Mouse (Mus musculus): ENCODE results near the gene Acer3. TPM values are rescaled to one million over a fixed set of nuclear protein-coding genes. Genes with fewer than 3 reads are reported as not detected.

The Acer3 gene
- polyA plus RNA-seq, 1 experiment = 11.3 TPM

DNA sequence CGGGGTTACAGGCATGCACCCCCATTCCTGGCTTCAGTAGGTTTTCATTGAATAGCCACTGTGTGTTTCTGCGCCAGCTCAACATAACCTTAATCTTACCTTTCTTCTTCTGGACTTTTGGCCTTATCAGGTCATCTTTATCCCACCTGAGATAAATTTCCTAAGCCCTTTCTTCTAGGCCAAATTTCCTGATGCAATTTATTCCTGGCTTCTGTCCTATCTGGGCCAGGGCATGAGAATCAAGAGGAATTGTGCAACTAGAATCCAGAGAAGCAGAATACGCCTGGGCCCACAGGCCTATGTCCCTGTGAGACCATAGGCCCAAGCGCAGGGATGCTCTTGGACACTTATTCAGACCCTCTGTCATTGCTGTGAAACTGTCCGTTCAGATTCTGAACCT is 12.5 kb upstream of the Acer3 start:
- TF ChIP-seq CTCF (IDR thresholded peaks at IDR 0.05; ENCODE audit: control insufficient read depth, insufficient read depth, insufficient replicate concordance, low read depth, low read length) (no peak), POLR2A (IDR thresholded peaks at IDR 0.05; ENCODE audit: control insufficient read depth, low read depth, low read length) (no peak)
- Histone ChIP-seq H3K4me1 (ENCODE audit: control insufficient read depth, insufficient read depth, low read length) (no peaks in the 10 kb centered on the region), H3K27ac (ENCODE audit: control insufficient read depth, insufficient read depth, low read depth, low read length) (no peak overlapping the region), H3K36me3 (ENCODE audit: control insufficient read depth, insufficient read depth, low read length) (no peaks in the 10 kb centered on the region), H3K4me3 (ENCODE audit: control insufficient read depth, low read depth, low read length) (no peak overlapping the region), H3K27me3 (ENCODE audit: control insufficient read depth, insufficient read depth, low read length) (no peaks in the 10 kb centered on the region)

DNA sequence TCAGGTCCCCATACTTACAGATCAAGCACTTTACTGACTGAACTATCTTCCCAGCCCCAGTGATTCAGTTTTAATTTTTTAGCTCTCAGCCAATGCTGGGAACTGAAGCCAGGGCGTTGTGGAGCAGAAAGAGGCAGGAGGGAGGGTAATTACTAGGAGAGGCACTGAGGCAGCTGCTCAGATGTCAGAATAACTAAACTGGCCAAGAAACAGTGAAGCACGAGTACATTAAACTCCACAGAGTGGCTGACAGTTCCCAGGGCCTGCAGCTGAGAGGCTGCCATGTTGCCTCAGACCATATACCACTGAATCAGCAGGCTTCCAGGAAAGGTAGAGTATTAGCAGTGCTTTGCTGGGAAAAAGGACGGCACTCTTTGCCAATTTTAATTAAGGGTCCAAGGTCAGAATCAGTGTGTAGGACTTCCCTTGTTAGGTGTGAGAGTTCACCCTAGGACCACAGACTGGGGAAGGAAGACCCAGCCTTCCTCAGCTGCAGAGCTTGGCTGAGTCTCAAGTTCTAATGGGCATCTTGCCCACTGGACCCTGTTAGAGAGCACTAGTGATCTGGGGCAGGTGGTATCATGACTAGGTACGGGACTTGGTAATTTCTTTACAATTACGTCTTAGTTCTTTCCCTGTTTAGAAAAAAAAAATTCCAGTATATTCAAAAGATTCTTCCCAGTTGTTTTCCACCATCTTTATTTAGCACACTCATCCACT is 11.8 kb upstream of the Acer3 start:
- Histone ChIP-seq H3K4me3 (ENCODE audit: control insufficient read depth, low read depth, low read length) (no peak overlapping the region), H3K4me1 (ENCODE audit: control insufficient read depth, insufficient read depth, low read length) (no peaks in the 10 kb centered on the region), H3K27me3 (ENCODE audit: control insufficient read depth, insufficient read depth, low read length) (no peaks in the 10 kb centered on the region), H3K36me3 (ENCODE audit: control insufficient read depth, insufficient read depth, low read length) (no peaks in the 10 kb centered on the region), H3K27ac (ENCODE audit: control insufficient read depth, insufficient read depth, low read depth, low read length) (no peak overlapping the region)
- TF ChIP-seq POLR2A (IDR thresholded peaks at IDR 0.05; ENCODE audit: control insufficient read depth, low read depth, low read length) (no peak), CTCF (IDR thresholded peaks at IDR 0.05; ENCODE audit: control insufficient read depth, insufficient read depth, insufficient replicate concordance, low read depth, low read length) (no peak)

DNA sequence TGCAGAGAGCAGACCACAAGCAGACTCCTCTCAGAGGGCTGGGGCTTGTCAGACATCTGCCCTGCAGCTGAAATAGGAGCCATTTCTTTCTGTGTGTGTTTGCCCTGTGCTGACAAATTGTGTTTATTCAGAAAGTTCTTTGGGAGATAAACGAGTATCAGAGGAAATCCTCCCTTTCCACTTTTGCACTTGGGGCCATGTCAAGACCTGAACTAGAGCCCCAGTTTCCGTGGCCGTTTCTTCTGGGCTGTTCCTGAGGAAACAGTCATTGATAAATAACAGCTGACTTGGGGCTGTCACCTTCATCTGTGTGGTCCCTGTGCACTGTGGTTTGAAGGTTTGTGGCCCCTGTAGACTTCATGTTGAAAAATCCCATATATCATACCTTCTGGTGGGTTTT is 10.9 kb upstream of the Acer3 start:
- H3K27ac ChIP-seq (ENCODE audit: control insufficient read depth, insufficient read depth, low read depth, low read length) = no peak overlapping the region
- H3K36me3 ChIP-seq (ENCODE audit: control insufficient read depth, insufficient read depth, low read length) = no peaks in the 10 kb centered on the region
- no peaks in the 10 kb centered on the region for H3K4me1 ChIP-seq (ENCODE audit: control insufficient read depth, insufficient read depth, low read length)
- no peak overlapping the region for H3K4me3 ChIP-seq (ENCODE audit: control insufficient read depth, low read depth, low read length)
- TF ChIP-seq CTCF (IDR thresholded peaks at IDR 0.05; ENCODE audit: control insufficient read depth, insufficient read depth, insufficient replicate concordance, low read depth, low read length) (no peak), POLR2A (IDR thresholded peaks at IDR 0.05; ENCODE audit: control insufficient read depth, low read depth, low read length) (no peak)
- H3K27me3 ChIP-seq (ENCODE audit: control insufficient read depth, insufficient read depth, low read length) = no peaks in the 10 kb centered on the region

DNA sequence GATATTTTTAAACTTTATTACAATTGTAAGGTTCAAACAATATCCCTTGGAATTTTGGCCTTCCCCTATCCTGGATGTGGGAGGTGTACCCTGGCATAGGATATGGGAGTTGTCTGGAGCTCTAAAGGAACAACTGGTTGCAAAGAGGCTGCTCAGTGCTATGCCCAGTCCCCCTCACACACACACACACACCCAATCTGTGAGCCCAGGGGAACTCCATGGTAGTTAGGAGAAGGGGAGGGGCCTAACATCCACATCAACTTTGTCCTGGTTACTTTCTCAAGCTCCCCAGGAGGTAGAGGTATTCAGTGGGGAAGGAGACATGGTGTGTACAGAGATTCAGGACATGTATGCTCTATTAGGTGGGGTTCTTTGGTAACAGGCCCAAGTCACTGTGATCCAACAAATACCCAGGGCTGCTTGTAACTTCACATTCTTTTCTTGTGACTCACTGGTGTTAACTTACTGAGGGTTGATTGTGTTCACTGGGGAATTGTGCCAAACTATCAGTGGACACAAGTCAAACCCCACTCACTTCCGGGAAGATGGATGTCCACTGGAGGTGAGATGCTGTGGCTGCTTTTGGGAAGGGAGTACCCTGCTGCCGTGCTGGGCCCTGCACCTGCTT is 9.5 kb upstream of the Acer3 start:
- no peak for TF ChIP-seq CTCF (IDR thresholded peaks at IDR 0.05; ENCODE audit: control insufficient read depth, insufficient read depth, insufficient replicate concordance, low read depth, low read length)
- Histone ChIP-seq H3K4me1 (ENCODE audit: control insufficient read depth, insufficient read depth, low read length) (no peaks in the 10 kb centered on the region), H3K36me3 (ENCODE audit: control insufficient read depth, insufficient read depth, low read length) (no peaks in the 10 kb centered on the region), H3K27me3 (ENCODE audit: control insufficient read depth, insufficient read depth, low read length) (no peaks in the 10 kb centered on the region), H3K27ac (ENCODE audit: control insufficient read depth, insufficient read depth, low read depth, low read length) (no peak overlapping the region), H3K4me3 (ENCODE audit: control insufficient read depth, low read depth, low read length) (no peak overlapping the region)

DNA sequence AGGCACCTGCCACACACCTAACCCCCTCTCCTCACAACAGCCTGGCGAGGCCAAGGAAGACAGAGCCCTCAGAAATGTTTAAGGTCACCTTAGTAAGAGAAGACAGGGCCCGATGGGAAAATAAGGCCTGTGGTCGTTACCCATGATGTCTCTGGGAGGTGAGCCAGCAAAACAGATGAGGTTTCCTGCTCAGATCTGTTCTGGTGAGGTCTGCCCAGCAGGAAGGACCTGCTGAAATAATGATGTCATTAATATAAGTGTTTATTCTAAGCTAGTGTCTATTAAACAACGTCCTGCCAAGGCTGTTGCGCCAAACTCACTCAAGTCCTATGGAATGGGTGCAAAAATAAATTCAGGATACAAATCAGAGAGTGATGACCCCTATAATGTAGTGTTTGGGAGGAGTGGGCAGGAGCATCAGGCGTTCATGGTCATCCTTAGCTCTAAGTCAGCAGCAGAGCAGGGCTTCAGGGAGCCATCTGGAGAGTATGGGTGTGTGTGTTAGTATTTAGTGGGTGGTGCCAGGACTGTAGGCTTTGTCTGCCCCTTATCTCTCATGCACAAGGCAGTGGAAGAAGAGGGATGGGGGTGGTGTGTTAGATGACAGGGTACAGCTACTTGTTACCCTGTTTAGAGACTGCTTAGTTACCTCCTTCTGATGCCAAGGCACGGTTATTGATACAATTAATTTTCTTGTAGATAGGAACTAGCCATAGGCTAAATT is 8.8 kb upstream of the Acer3 start:
- Histone ChIP-seq H3K27me3 (ENCODE audit: control insufficient read depth, insufficient read depth, low read length) (no peaks in the 10 kb centered on the region), H3K27ac (ENCODE audit: control insufficient read depth, insufficient read depth, low read depth, low read length) (no peak overlapping the region), H3K4me1 (ENCODE audit: control insufficient read depth, insufficient read depth, low read length) (no peaks in the 10 kb centered on the region), H3K36me3 (ENCODE audit: control insufficient read depth, insufficient read depth, low read length) (no peaks in the 10 kb centered on the region), H3K4me3 (ENCODE audit: control insufficient read depth, low read depth, low read length) (no peak overlapping the region)
- TF ChIP-seq CTCF (IDR thresholded peaks at IDR 0.05; ENCODE audit: control insufficient read depth, insufficient read depth, insufficient replicate concordance, low read depth, low read length) = no peak
- TF ChIP-seq POLR2A (IDR thresholded peaks at IDR 0.05; ENCODE audit: control insufficient read depth, low read depth, low read length) = no peak

DNA sequence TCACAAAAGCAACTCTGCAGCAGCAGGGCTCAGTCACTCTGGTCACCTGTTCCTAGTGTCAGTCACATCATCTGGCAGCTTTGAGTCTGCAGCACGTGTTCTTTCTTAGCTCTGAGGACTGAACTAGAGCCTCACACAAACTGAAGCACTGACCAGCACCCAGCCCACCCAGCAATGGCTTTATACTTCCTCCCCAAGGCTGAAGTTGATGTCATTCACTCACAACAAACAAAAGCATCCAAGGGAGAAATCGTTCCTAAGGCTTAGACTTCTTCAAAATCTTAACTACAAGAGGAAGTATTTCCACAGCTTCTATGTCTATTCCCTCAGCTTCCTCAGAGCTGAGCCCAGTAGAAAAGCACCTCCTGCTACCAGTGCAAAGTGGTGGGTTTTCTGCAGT is 7.3 kb upstream of the Acer3 start:
- H3K4me3 ChIP-seq (ENCODE audit: control insufficient read depth, low read depth, low read length) = no peak overlapping the region
- no peaks in the 10 kb centered on the region for H3K36me3 ChIP-seq (ENCODE audit: control insufficient read depth, insufficient read depth, low read length)
- H3K27ac ChIP-seq (ENCODE audit: control insufficient read depth, insufficient read depth, low read depth, low read length) = no peak overlapping the region
- H3K4me1 ChIP-seq (ENCODE audit: control insufficient read depth, insufficient read depth, low read length) = no peaks in the 10 kb centered on the region
- no peaks in the 10 kb centered on the region for H3K27me3 ChIP-seq (ENCODE audit: control insufficient read depth, insufficient read depth, low read length)
- TF ChIP-seq CTCF (IDR thresholded peaks at IDR 0.05; ENCODE audit: control insufficient read depth, insufficient read depth, insufficient replicate concordance, low read depth, low read length) (no peak), POLR2A (IDR thresholded peaks at IDR 0.05; ENCODE audit: control insufficient read depth, low read depth, low read length) (no peak)

DNA sequence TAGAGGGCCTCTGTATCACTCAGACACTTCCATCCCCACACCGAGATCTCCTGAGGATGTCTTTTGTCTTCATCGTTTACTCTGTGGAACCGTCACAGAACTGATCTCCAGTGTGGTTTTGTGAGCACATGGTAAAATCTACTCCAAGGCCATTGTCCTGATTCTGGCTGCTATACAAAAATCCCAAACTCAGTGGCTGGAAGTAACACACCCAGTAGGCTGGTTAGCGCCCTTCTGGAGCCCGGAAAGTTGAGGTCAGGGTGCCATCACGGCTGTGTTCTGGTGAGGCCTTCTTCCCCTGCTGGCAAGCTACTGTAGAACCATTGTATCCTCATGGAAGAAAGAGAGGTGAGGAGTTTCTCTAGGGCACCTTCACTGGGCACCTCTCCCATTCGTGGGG is 5.0 kb upstream of the Acer3 start:
- TF ChIP-seq CTCF (IDR thresholded peaks at IDR 0.05; ENCODE audit: control insufficient read depth, insufficient read depth, insufficient replicate concordance, low read depth, low read length) = no peak
- Histone ChIP-seq H3K27ac (ENCODE audit: control insufficient read depth, insufficient read depth, low read depth, low read length) (no peak overlapping the region), H3K27me3 (ENCODE audit: control insufficient read depth, insufficient read depth, low read length) (no peaks in the 10 kb centered on the region), H3K4me1 (ENCODE audit: control insufficient read depth, insufficient read depth, low read length) (no peaks in the 10 kb centered on the region), H3K36me3 (ENCODE audit: control insufficient read depth, insufficient read depth, low read length) (no peaks in the 10 kb centered on the region), H3K4me3 (ENCODE audit: control insufficient read depth, low read depth, low read length) (no peak overlapping the region)

All from testis, adult 2 months (tissue).